Mouse (Mus musculus) embryonic facial prominence, embryonic 11.5 days (tissue): ENCODE data around the gene Gal3st1. TPM values are rescaled to one million over a fixed set of nuclear protein-coding genes. Genes with fewer than 3 reads are reported as not detected.
"Not testable (repeated sequence)": the region's sequence is repeated elsewhere in the genome, so short reads cannot be mapped to it uniquely, and the experiment has no call there.

ENCODE experiments used
- ATAC-seq: fragments of 200-750 bp; cut with Nextera tagmentation; replicated peaks from 2 replicates; pipeline ENCODE4 v1.8.0; 2017; ENCODE audit warnings: low read depth; ENCODE audit not compliant: insufficient number of reproducible peaks, low FRiP score, low TSS enrichment
- DNase-seq: peaks from one replicate; pipeline ENCODE4 v3.0.0-alpha.2; 2015; ENCODE audit warnings: low spot score
- H3K27ac ChIP-seq: fragments of 300-500 bp; sonication (generic); replicated peaks from 2 replicates; pipeline ENCODE4 v1.5.1; 2014; ENCODE audit warnings: mild to moderate bottlenecking, low read depth, low read length, control low read depth
- H3K27me3 ChIP-seq: fragments of 300-500 bp; sonication (generic); 2 replicates; pipeline ENCODE4 v1.6.1; 2014; ENCODE audit warnings: mild to moderate bottlenecking, low read length, moderate library complexity, mixed read lengths; ENCODE audit not compliant: control insufficient read depth, insufficient read depth
- H3K36me3 ChIP-seq: fragments of 300-500 bp; sonication (generic); replicated peaks from 2 replicates; pipeline ENCODE4 v1.6.1; 2014; ENCODE audit warnings: low read depth, mild to moderate bottlenecking, low read length, moderate library complexity, mixed read lengths; ENCODE audit not compliant: control insufficient read depth, insufficient read depth
- H3K4me1 ChIP-seq: fragments of 300-500 bp; sonication (generic); 2 replicates; pipeline ENCODE4 v1.6.1; 2014; ENCODE audit warnings: low read length, mixed read lengths; ENCODE audit not compliant: control insufficient read depth, insufficient read depth
- H3K4me2 ChIP-seq: fragments of 300-500 bp; sonication (generic); 2 replicates; pipeline ENCODE4 v1.6.1; 2014; ENCODE audit warnings: low read depth, mild to moderate bottlenecking, control low read depth, low read length, moderate library complexity
- H3K4me3 ChIP-seq: fragments of 300-500 bp; sonication (generic); 2 replicates; pipeline ENCODE4 v1.5.1; 2014; ENCODE audit warnings: low read depth, low read length, control low read depth
- H3K9ac ChIP-seq: fragments of 300-500 bp; sonication (generic); replicated peaks from 2 replicates; pipeline ENCODE4 v1.6.1; 2014; ENCODE audit warnings: mild to moderate bottlenecking, control low read depth, low read length
- H3K9me3 ChIP-seq: fragments of 300-500 bp; sonication (generic); replicated peaks from 2 replicates; pipeline ENCODE4 v1.6.1; 2016; ENCODE audit warnings: mild to moderate bottlenecking, low read length, inconsistent platforms, mixed read lengths; ENCODE audit not compliant: control insufficient read depth
- WGBS: fragments of 180-500 bp; shearing (Covaris S2); extraction: QIAGEN DNeasy Blood & Tissue Kit; methylation state at CpG from one replicate; pipeline ENCODE4 v1.1.7; 2014; 5-methylcytosine and 5-hydroxymethylcytosine counted together
- polyA plus RNA-seq: library from polyadenylated mRNA; unstranded; fragments of >200 nt; fragmentation: Nextera tagmentation; extraction: Ambion mirVana; gene quantifications from 2 replicates; pipeline ENCODE4 v1.2.1, GENCODE M21; 2014

Gene Gal3st1
- polyA plus RNA-seq, 1 experiment from 2014 or later = 0.63 TPM

- H3K9ac ChIP-seq, DNase-seq, H3K27ac ChIP-seq, H3K4me3 ChIP-seq, H3K4me2 ChIP-seq, H3K4me1 ChIP-seq, H3K36me3 ChIP-seq, ATAC-seq, H3K27me3 ChIP-seq, H3K9me3 ChIP-seq: not testable (repeated sequence)
- WGBS = 76% methylated on average over 4 of the region's 4 CpGs
These were observed 28.1 kb upstream of the Gal3st1 start for GRCm38 (mm10) chr11:3955371-3955770.

- H3K4me2 ChIP-seq = no peak overlapping the region
- H3K36me3 ChIP-seq = no peaks in the 10 kb centered on the region
- H3K9me3 ChIP-seq = no peaks in the 10 kb centered on the region
- H3K9ac ChIP-seq = no peak overlapping the region
- no peaks in the 10 kb centered on the region for H3K4me1 ChIP-seq
- 62% methylated on average over 2 of the region's 2 CpGs for WGBS
- DNase-seq (no peak), ATAC-seq (no peak)
- H3K4me3 ChIP-seq = no peak overlapping the region
- no peaks in the 10 kb centered on the region for H3K27me3 ChIP-seq
- H3K27ac ChIP-seq = no peak overlapping the region
These were observed 22.5 kb upstream of the Gal3st1 start for GRCm38 (mm10) chr11:3960901-3961300.

- Histone ChIP-seq H3K36me3 (no peaks in the 10 kb centered on the region), H3K9ac (no peak overlapping the region), H3K9me3 (no peaks in the 10 kb centered on the region), H3K4me1 (no peaks in the 10 kb centered on the region), H3K27ac (no peak overlapping the region), H3K4me3 (no peak overlapping the region), H3K4me2 (no peak overlapping the region), H3K27me3 (no peaks in the 10 kb centered on the region)
- DNase-seq (no peak), ATAC-seq (no peak)
- 68% methylated on average over 3 of the region's 3 CpGs for WGBS
These were observed 21.7 kb upstream of the Gal3st1 start for GRCm38 (mm10) chr11:3961761-3962160.

- H3K27ac ChIP-seq = no peak overlapping the region
- H3K27me3 ChIP-seq = no peaks in the 10 kb centered on the region
- H3K4me2 ChIP-seq = peak overlapping the region; percentile 28; the same call in 1 of the 2 replicates
- H3K36me3 ChIP-seq = no peaks in the 10 kb centered on the region
- DNase-seq (no peak), ATAC-seq (no peak)
- peak overlapping the region; percentile 81; the same call in 1 of the 2 replicates for H3K4me3 ChIP-seq
- peak overlapping the region; percentile 85 for H3K9ac ChIP-seq
- no peaks in the 10 kb centered on the region for H3K9me3 ChIP-seq
- WGBS = 80% methylated on average over 10 of the region's 10 CpGs
- H3K4me1 ChIP-seq = no peaks in the 10 kb centered on the region
These were observed 20.3 kb upstream of the Gal3st1 start for GRCm38 (mm10) chr11:3963155-3963554.

GRCm38 (mm10) chr11:3963610-3964415, 19.6 kb upstream of the Gal3st1 start, which contains the start of gene Pes1:
Pes1 (plus strand) TSS chr11:3963975.
- ATAC-seq (peak; percentile 85), DNase-seq (peak; percentile 87)
- Histone ChIP-seq H3K9me3 (no peaks in the 10 kb centered on the region), H3K4me1 (no peaks in the 10 kb centered on the region), H3K4me2 (peak within 1 kb of the TSS; percentile 40), H3K36me3 (no peaks in the 10 kb centered on the region), H3K27me3 (no peaks in the 10 kb centered on the region), H3K27ac (no peak within 1 kb of the TSS), H3K4me3 (peak within 1 kb of the TSS; percentile 81), H3K9ac (peak within 1 kb of the TSS; percentile 85)
- under 1% methylated on average over 31 of the region's 31 CpGs for WGBS

- no peak overlapping the region for H3K27ac ChIP-seq
- peak overlapping the region; percentile 85 for H3K9ac ChIP-seq
- 17% methylated on average over 11 of the region's 11 CpGs for WGBS
- DNase-seq (no peak), ATAC-seq (0 out of 2 replicates have a peak, but pooled peaks have one; percentile 8)
- H3K36me3 ChIP-seq = no peaks in the 10 kb centered on the region; the same call in 1 of the 2 replicates
- no peaks in the 10 kb centered on the region for H3K9me3 ChIP-seq
- peak overlapping the region; percentile 40 for H3K4me2 ChIP-seq
- H3K4me1 ChIP-seq = no peaks in the 10 kb centered on the region
- no peaks in the 10 kb centered on the region for H3K27me3 ChIP-seq
- H3K4me3 ChIP-seq = peak overlapping the region; percentile 81
These were observed 18.8 kb upstream of the Gal3st1 start for GRCm38 (mm10) chr11:3964416-3965172.

GRCm38 (mm10) chr11:3969837-3970236, 13.6 kb upstream of the Gal3st1 start:
- H3K4me3 ChIP-seq = no peak overlapping the region
- no peaks in the 10 kb centered on the region for H3K4me1 ChIP-seq
- no peak overlapping the region for H3K27ac ChIP-seq
- no peak overlapping the region for H3K4me2 ChIP-seq
- no peak overlapping the region for H3K9ac ChIP-seq
- H3K27me3 ChIP-seq = no peaks in the 10 kb centered on the region
- DNase-seq (no peak), ATAC-seq (no peak)
- H3K36me3 ChIP-seq = peaks cover 8% of the 10 kb centered on the region
- H3K9me3 ChIP-seq = no peaks in the 10 kb centered on the region
- 91% methylated on average over 3 of the region's 3 CpGs for WGBS

- Histone ChIP-seq H3K9ac (no peak overlapping the region), H3K27me3 (no peaks in the 10 kb centered on the region), H3K27ac (no peak overlapping the region), H3K9me3 (no peaks in the 10 kb centered on the region), H3K4me1 (no peaks in the 10 kb centered on the region), H3K4me3 (no peak overlapping the region), H3K4me2 (no peak overlapping the region), H3K36me3 (peaks cover 8% of the 10 kb centered on the region)
- ATAC-seq (no peak), DNase-seq (no peak)
- 97% methylated on average over 7 of the region's 7 CpGs for WGBS
These were observed 13.1 kb upstream of the Gal3st1 start for GRCm38 (mm10) chr11:3970361-3970760.
